Mouse (Mus musculus) neural tube, postnatal 0 days (tissue): ENCODE results near the gene Slc34a3. TPM values are rescaled to one million over a fixed set of nuclear protein-coding genes. Genes with fewer than 3 reads are reported as not detected.

Source experiments
- polyA plus RNA-seq: library from polyadenylated mRNA; unstranded; fragments of >200 nt; fragmentation: Nextera tagmentation; extraction: Ambion mirVana; gene quantifications from 2 replicates; pipeline ENCODE4 v1.2.1, GENCODE M21; 2015

The Slc34a3 gene
- not detected in 2 replicates for polyA plus RNA-seq

DNA sequence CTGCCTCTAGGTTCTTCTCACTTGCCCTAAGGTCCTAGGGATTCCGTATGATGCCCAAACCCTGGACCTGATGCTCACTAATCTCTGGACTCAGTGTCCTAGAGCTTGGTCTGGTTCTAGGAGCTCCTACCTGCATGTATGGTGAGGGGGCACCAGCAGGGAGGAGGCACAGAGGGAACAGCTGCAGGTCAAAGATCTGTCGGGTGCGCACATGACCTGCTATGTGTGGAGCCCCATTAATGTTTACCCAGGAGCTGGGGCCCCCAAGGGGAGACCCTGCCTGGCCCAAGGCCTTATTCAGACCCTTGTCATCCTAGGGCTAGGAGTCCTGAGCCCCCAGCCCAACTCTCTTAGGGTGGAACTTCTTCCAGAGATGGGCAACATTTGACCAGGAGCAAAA is at the start of gene Slc34a3:
TSS of gene Slc34a3 (minus strand) at position 315 of the 400 bp plus-strand sequence.

GRCm38 (mm10) chr2:25271827-25272511 is 37.8 kb upstream of the Slc34a3 start, which contains the start of the genes Ssna1 and Anapc2:
TSS of gene Ssna1 (minus strand) at chr2:25272438.
TSS of gene Anapc2 (plus strand) at chr2:25272478.

GRCm38 (mm10) chr2:25262291-25262767 is 28.2 kb upstream of the Slc34a3 start, which contains the start of gene Tprn:
TSS of gene Tprn (plus strand) at chr2:25262618.

GRCm38 (mm10) chr2:25255284-25255779 is 21.2 kb upstream of the Slc34a3 start, which contains the start of gene Tmem203:
TSS of gene Tmem203 (plus strand) at chr2:25255439.

DNA sequence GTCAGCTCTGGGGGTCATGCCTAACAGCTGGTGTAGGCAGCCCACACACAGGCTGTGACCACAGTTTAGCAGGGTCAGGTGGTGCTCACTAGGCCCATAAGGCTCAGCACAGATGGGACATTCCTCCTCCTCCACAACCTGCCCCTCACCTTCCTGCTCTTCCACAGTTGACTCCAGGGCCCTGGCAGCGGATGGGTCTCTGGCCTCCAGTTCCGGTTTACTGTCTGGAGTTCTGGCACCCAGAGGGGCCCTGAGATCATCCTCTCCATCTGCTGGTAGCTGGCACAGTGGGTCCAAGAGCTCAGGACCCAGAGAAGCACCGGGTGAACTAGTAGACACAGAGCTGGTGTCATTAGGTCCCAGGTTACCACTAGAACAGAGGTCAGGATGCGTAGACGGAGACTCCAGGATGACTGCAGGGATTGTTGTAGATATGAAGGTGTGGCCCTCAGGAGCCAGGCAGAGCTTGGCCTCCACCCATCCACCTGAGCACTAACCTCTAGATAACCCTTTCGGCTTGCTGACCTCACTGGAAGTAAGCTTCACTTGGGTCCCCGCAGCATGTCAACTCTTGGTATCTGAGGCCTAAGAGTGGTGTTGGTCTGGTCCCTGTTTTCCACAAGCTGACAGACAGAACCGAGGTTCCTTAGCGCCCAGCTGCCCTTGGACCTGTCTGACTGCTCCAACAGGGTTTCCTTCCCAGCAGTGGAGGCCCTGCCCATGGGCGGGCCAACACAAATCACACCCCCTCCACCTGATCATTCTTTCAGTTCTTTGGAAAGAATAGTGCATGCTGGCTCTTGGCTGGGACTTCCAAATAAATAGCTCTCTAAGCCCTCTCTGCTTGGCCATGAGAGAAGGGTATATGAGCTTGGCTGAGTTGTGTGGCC is 12.3 kb upstream of the Slc34a3 start, which contains the start of gene AL732309.1:
TSS of gene AL732309.1 (minus strand) at position 681 of the 890 bp plus-strand sequence.

GRCm38 (mm10) chr2:25242101-25242506 is 7.9 kb upstream of the Slc34a3 start, which contains the start of the genes Rnf208 and Cysrt1:
TSS of gene Rnf208 (plus strand) at chr2:25242255.
TSS of gene Cysrt1 (minus strand) at chr2:25242452.

DNA sequence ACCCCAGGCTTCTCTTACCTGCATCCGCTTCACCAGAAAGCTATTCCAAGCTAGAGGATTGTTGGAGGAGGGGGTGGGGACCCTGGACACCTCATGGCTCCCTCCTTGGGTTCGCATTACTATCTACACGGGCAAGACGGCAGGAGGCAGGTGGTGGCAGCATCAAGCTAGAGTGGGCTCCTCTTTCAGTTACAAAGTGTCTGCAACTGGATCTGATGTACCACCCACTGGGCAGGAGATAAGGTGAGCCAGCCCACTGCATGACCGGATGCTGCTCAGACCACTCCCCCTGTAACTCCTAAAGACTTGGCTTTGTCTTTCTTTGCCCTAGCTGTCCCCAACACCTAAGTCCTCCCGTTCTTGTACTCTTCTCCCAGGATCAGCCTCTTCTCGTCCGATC is 2.5 kb upstream of the Slc34a3 start, which contains the start of gene Rnf224:
TSS of gene Rnf224 (minus strand) at position 174 of the 400 bp plus-strand sequence.

DNA sequence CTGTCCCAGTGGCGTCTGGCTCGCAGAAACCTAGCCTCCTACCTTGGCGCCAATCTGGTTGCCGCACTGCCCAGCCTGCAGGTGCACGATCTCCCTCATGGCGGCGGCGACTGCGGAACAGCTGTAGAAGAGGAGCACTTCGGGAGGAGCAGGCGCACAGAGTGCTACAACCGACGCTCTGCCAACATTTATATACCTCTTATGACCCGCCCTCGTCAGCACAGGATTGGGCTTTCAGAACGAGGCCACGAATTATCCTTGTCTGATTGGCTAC is 9.7 kb downstream of the Slc34a3 start, which contains the start of gene Tubb4b:
TSS of gene Tubb4b (minus strand) at position 211 of the 274 bp plus-strand sequence.

DNA sequence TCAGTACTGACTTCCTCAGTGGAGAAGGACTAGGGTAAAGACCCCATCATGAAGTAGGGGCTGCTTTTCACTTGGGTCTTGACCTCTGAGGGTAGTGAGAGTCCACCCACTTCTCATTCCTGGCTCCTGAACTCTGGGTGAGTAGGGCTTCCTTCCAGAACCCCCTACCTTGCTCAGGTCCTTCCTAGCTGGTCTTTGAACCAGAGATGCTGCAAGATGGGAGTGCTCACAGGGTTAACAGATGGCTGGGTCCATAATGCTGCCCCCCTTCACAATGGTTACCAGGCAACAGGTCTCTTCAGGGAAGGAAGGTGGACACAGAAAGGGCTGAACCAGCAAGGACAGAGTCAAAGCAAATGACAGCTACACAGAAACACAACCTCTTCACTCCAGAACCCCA is 15.7 kb downstream of the Slc34a3 start, which contains the start of gene Fam166a:
TSS of gene Fam166a (plus strand) at position 301 of the 400 bp plus-strand sequence.

GRCm38 (mm10) chr2:25214444-25214843 is 19.7 kb downstream of the Slc34a3 start, which contains the start of gene Stpg3:
TSS of gene Stpg3 (minus strand) at chr2:25214637.

GRCm38 (mm10) chr2:25211121-25211670 is 23.0 kb downstream of the Slc34a3 start, which contains the start of gene Nelfb:
TSS of gene Nelfb (minus strand) at chr2:25211489.

DNA sequence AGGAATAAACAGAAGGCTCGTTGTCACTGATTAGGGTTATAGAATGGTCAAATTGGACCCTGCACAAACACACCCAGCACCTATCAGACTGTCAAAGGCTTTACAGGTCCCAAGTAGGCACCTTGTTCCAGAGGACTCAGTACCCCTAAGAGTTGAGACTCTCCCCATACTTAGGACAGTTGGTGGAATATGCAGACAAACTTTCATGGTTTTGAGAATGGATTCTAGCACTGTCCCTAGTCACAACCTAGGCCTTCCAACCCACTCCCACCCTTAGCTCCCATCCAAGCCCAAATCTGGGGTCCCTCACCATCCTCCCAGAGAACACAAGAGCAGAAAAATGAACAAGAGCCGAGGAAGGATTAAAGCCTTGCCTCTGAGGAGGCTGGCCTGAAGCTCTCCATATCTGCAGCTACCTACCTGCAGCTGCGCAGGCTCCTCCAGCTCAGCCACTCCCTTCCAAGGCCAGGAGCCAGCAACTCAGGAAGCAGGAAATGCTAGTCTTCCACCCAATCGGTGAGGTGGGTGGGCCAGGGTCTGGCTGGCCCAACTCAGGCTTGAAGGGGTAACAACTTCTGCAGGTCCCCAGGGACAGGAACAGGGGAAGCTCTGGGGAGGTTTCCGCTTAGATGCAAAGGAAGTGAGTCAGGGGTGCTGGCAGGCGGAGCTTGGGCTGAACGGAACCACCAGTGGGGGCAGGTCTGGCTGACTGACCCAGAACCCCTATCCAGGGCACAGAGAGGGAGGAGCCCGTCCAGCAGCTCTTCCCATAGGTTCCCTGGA is 37.8 kb downstream of the Slc34a3 start, which contains the start of gene Tor4a:
TSS of gene Tor4a (minus strand) at position 715 of the 783 bp plus-strand sequence.

DNA sequence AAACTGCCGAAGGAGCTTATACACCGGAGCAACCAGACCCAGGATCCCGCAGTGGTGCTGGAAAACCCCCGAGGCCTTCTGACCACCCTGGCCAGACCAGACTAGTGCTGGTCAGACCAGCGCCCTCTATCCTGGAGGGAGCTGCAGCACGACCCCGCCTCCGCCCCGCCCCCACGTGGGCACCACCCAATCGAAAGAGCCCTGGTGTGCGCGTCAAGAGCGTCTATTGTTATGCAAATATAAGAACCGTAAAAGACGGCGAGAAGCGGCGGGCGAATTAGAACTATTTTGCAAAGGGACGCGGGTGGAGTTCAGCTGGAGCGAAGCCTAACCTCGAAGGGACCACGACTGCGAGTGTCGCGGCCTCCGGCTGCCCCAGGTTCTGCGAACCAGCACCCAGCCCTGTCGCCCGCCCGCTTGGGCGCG is 53.7 kb downstream of the Slc34a3 start, which contains the start of gene Nrarp:
TSS of gene Nrarp (plus strand) at position 281 of the 426 bp plus-strand sequence.

Other genes with a start within 250 kb of the Slc34a3 start
- gene Nsmf, start 180.0 kb downstream of the Slc34a3 start, polyA plus RNA-seq = 160 and 185 TPM in 2 replicates
- not detected in 2 replicates for gene Entpd8, start 154.1 kb downstream of the Slc34a3 start, polyA plus RNA-seq
- gene Noxa1, start 139.2 kb downstream of the Slc34a3 start, polyA plus RNA-seq = not detected in 2 replicates
- 15.8 TPM in 2 replicates for gene Nrarp, start 53.6 kb downstream of the Slc34a3 start, polyA plus RNA-seq
- gene Tor4a, start 37.5 kb downstream of the Slc34a3 start, polyA plus RNA-seq = 1.7 and 2.2 TPM in 2 replicates
- 73.6 and 78.9 TPM in 2 replicates for gene Nelfb, start 22.9 kb downstream of the Slc34a3 start, polyA plus RNA-seq
- 0.12 TPM in 1 of 2 replicates, not detected in the other for gene Stpg3, start 19.7 kb downstream of the Slc34a3 start, polyA plus RNA-seq
- gene Fam166a, start 15.6 kb downstream of the Slc34a3 start, polyA plus RNA-seq = 0.53 TPM in 1 of 2 replicates, not detected in the other
- gene Tubb4b, start 9.7 kb downstream of the Slc34a3 start, polyA plus RNA-seq = 538 and 555 TPM in 2 replicates
- not detected in 2 replicates for gene Rnf224, start 2.4 kb upstream of the Slc34a3 start, polyA plus RNA-seq
- 233 and 275 TPM in 2 replicates for gene Rnf208, start 7.9 kb upstream of the Slc34a3 start, polyA plus RNA-seq
- gene Cysrt1, start 8.1 kb upstream of the Slc34a3 start, polyA plus RNA-seq = 0.18 TPM in 1 of 2 replicates, not detected in the other
- gene AL732309.1, start 12.5 kb upstream of the Slc34a3 start, polyA plus RNA-seq = 2.6 and 3.2 TPM in 2 replicates
- 23.8 and 25.9 TPM in 2 replicates for gene Tmem203, start 21.1 kb upstream of the Slc34a3 start, polyA plus RNA-seq
- gene Tprn, start 28.3 kb upstream of the Slc34a3 start, polyA plus RNA-seq = 15.4 and 16.4 TPM in 2 replicates
- 166 and 169 TPM in 2 replicates for gene Ssna1, start 38.1 kb upstream of the Slc34a3 start, polyA plus RNA-seq
- gene Anapc2, start 38.1 kb upstream of the Slc34a3 start, polyA plus RNA-seq = 86.3 and 90.8 TPM in 2 replicates
- gene Tmem210, start 53.8 kb upstream of the Slc34a3 start, polyA plus RNA-seq = 0.34 TPM in 1 of 2 replicates, not detected in the other
- gene Lrrc26, start 55.6 kb upstream of the Slc34a3 start, polyA plus RNA-seq = 0.13 and 0.38 TPM in 2 replicates
- 89.6 and 112 TPM in 2 replicates for gene Grin1, start 84.8 kb upstream of the Slc34a3 start, polyA plus RNA-seq
- gene Man1b1, start 98.0 kb upstream of the Slc34a3 start, polyA plus RNA-seq = 46.6 and 48.4 TPM in 2 replicates
- gene Dpp7, start 122.0 kb upstream of the Slc34a3 start, polyA plus RNA-seq = 20.6 and 20.9 TPM in 2 replicates
- 19.7 and 22.7 TPM in 2 replicates for gene Uap1l1, start 131.3 kb upstream of the Slc34a3 start, polyA plus RNA-seq
- 16.8 and 18.2 TPM in 2 replicates for gene Sapcd2, start 138.0 kb upstream of the Slc34a3 start, polyA plus RNA-seq
- 15.6 and 17.4 TPM in 2 replicates for gene Entpd2, start 161.5 kb upstream of the Slc34a3 start, polyA plus RNA-seq
- 405 and 457 TPM in 2 replicates for gene Npdc1, start 165.0 kb upstream of the Slc34a3 start, polyA plus RNA-seq
- gene Fut7, start 188.9 kb upstream of the Slc34a3 start, polyA plus RNA-seq = 0.30 and 0.41 TPM in 2 replicates
- 11.5 and 17.0 TPM in 2 replicates for gene Abca2, start 194.3 kb upstream of the Slc34a3 start, polyA plus RNA-seq
- 1.3 and 1.8 TPM in 2 replicates for gene Clic3, start 222.5 kb upstream of the Slc34a3 start, polyA plus RNA-seq
- 131 and 140 TPM in 2 replicates for gene Paxx, start 226.7 kb upstream of the Slc34a3 start, polyA plus RNA-seq
- gene Ptgds, start 235.7 kb upstream of the Slc34a3 start, polyA plus RNA-seq = 1,109 and 2,669 TPM in 2 replicates